Mouse (Mus musculus) erythroblast, embryonic 14.5 days (primary cell): ENCODE data around the gene Gucd1. TPM values are rescaled to one million over a fixed set of nuclear protein-coding genes. Genes with fewer than 3 reads are reported as not detected.
"Not testable (repeated sequence)": the region's sequence is repeated elsewhere in the genome, so short reads cannot be mapped to it uniquely, and the experiment has no call there.

Source experiments
- H3K27me3 ChIP-seq: 2 replicates; pipeline ENCODE4 v1.6.1; 2012; ENCODE audit warnings: inconsistent platforms; ENCODE audit not compliant: control insufficient read depth
- H3K36me3 ChIP-seq: 2 replicates; pipeline ENCODE4 v1.6.1; 2012; ENCODE audit warnings: mild to moderate bottlenecking, inconsistent platforms; ENCODE audit not compliant: control insufficient read depth
- H3K4me1 ChIP-seq: 2 replicates; pipeline ENCODE4 v1.6.1; 2012; ENCODE audit warnings: inconsistent platforms; ENCODE audit not compliant: control insufficient read depth
- H3K4me3 ChIP-seq: replicated peaks from 2 replicates; pipeline ENCODE3; 2012; ENCODE audit warnings: moderate library complexity, mild to moderate bottlenecking, inconsistent platforms
- H3K9me3 ChIP-seq: 2 replicates; pipeline ENCODE4 v1.6.1; 2012; ENCODE audit warnings: low read length, inconsistent platforms, mixed read lengths; ENCODE audit not compliant: control insufficient read depth
- GATA1 ChIP-seq: IDR thresholded peaks from 2 replicates; pipeline ENCODE4 v1.6.1; 2012; ENCODE audit warnings: low read length, inconsistent platforms, mixed read lengths
- TAL1 ChIP-seq: IDR thresholded peaks from 3 replicates; pipeline ENCODE4 v1.6.1; 2012; ENCODE audit warnings: low read length, inconsistent platforms, mixed read lengths
- polyA plus RNA-seq: library from polyadenylated mRNA; stranded (reverse); fragments of >175 nt; gene quantifications from 2 replicates; pipeline ENCODE4 v1.2.3, GENCODE M21; 2012

Gene Gucd1
- polyA plus RNA-seq, 1 experiment = 14.0 TPM

- H3K9me3 ChIP-seq = no peaks in the 10 kb centered on the region
- no peak for TF ChIP-seq TAL1
- TF ChIP-seq GATA1 = no peak
These were observed 33.7 kb downstream of the Gucd1 start for GRCm38 (mm10) chr10:75484066-75484465.

GRCm38 (mm10) chr10:75482919-75483483, 34.8 kb downstream of the Gucd1 start:
- H3K4me3 ChIP-seq = no peak overlapping the region
- TF ChIP-seq TAL1 (no peak), GATA1 (no peak)
- H3K27me3 ChIP-seq = no peaks in the 10 kb centered on the region
- H3K4me1 ChIP-seq = no peaks in the 10 kb centered on the region
- no peaks in the 10 kb centered on the region for H3K36me3 ChIP-seq
- H3K9me3 ChIP-seq = no peaks in the 10 kb centered on the region

More at GRCm38 (mm10) chr10:75484066-75484465, 33.7 kb downstream of the Gucd1 start:
- Histone ChIP-seq H3K36me3 (no peaks in the 10 kb centered on the region), H3K4me3 (no peak overlapping the region), H3K27me3 (no peaks in the 10 kb centered on the region), H3K4me1 (no peaks in the 10 kb centered on the region)

- Histone ChIP-seq H3K27me3 (no peaks in the 10 kb centered on the region), H3K4me3 (no peak overlapping the region), H3K9me3 (no peaks in the 10 kb centered on the region), H3K4me1 (no peaks in the 10 kb centered on the region), H3K36me3 (no peaks in the 10 kb centered on the region)
- TF ChIP-seq TAL1 (no peak), GATA1 (no peak)
These were observed 35.5 kb downstream of the Gucd1 start for GRCm38 (mm10) chr10:75482271-75482670.

GRCm38 (mm10) chr10:75481703-75482102, 36.1 kb downstream of the Gucd1 start:
- Histone ChIP-seq H3K4me3 (no peak overlapping the region), H3K4me1 (no peaks in the 10 kb centered on the region), H3K36me3 (no peaks in the 10 kb centered on the region), H3K9me3 (no peaks in the 10 kb centered on the region), H3K27me3 (no peaks in the 10 kb centered on the region)
- TF ChIP-seq TAL1 = no peak

- no peaks in the 10 kb centered on the region for H3K4me1 ChIP-seq
- TF ChIP-seq GATA1 = no peak
- TF ChIP-seq TAL1 = no peak
- H3K36me3 ChIP-seq = no peaks in the 10 kb centered on the region
- no peaks in the 10 kb centered on the region for H3K27me3 ChIP-seq
- H3K4me3 ChIP-seq = no peak overlapping the region
- no peaks in the 10 kb centered on the region for H3K9me3 ChIP-seq
These were observed 37.8 kb downstream of the Gucd1 start for GRCm38 (mm10) chr10:75479955-75480354.

GRCm38 (mm10) chr10:75477034-75477433, 40.7 kb downstream of the Gucd1 start:
- Histone ChIP-seq H3K27me3 (no peaks in the 10 kb centered on the region), H3K4me3 (no peak overlapping the region), H3K9me3 (no peaks in the 10 kb centered on the region), H3K4me1 (no peaks in the 10 kb centered on the region), H3K36me3 (no peaks in the 10 kb centered on the region)
- TF ChIP-seq GATA1 (no peak), TAL1 (no peak)

GRCm38 (mm10) chr10:75475139-75475850, 42.5 kb downstream of the Gucd1 start:
- H3K4me1 ChIP-seq, H3K9me3 ChIP-seq, H3K27me3 ChIP-seq, H3K4me3 ChIP-seq, H3K36me3 ChIP-seq: not testable (repeated sequence)

GRCm38 (mm10) chr10:75474571-75474970, 43.2 kb downstream of the Gucd1 start:
- H3K9me3 ChIP-seq = no peaks in the 10 kb centered on the region
- H3K27me3 ChIP-seq = no peaks in the 10 kb centered on the region
- no peaks in the 10 kb centered on the region for H3K36me3 ChIP-seq
- TF ChIP-seq TAL1 = no peak
- no peak for TF ChIP-seq GATA1
- no peak overlapping the region for H3K4me3 ChIP-seq
- H3K4me1 ChIP-seq = no peaks in the 10 kb centered on the region

GRCm38 (mm10) chr10:75473411-75473810, 44.4 kb downstream of the Gucd1 start:
- Histone ChIP-seq H3K4me1 (no peaks in the 10 kb centered on the region), H3K27me3 (no peaks in the 10 kb centered on the region), H3K4me3 (no peak overlapping the region), H3K9me3 (no peaks in the 10 kb centered on the region), H3K36me3 (no peaks in the 10 kb centered on the region)
- TF ChIP-seq TAL1 = no peak
- no peak for TF ChIP-seq GATA1
